Mouse (Mus musculus): ENCODE results near the gene Tcl1b2. TPM values are rescaled to one million over a fixed set of nuclear protein-coding genes. Genes with fewer than 3 reads are reported as not detected.

The Tcl1b2 gene
- not detected in 2 replicates for polyA plus RNA-seq (2012; rRNA removed)

DNA sequence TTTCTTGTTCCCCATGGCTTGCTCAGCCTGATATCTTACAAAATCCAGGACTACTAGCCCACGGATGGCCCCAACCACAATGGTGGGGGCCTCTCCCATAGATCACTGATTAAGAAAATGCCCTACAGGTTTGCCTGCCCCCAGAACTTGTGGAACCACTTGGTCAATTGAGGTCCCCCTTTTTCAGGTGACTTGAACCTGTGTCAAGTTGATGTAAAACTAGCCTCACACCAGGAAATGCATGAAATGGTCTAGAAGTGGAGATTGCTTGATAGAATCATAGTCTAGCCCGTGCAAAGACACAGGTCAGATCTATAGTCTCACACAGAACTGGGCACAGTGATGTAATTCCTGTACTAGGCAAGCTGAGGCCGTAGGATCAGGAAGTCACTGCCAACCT is at the start of gene Tcl1b2:
Gene Tcl1b2, plus strand, starts transcription at position 301 of the 400 bp plus-strand sequence.

DNA sequence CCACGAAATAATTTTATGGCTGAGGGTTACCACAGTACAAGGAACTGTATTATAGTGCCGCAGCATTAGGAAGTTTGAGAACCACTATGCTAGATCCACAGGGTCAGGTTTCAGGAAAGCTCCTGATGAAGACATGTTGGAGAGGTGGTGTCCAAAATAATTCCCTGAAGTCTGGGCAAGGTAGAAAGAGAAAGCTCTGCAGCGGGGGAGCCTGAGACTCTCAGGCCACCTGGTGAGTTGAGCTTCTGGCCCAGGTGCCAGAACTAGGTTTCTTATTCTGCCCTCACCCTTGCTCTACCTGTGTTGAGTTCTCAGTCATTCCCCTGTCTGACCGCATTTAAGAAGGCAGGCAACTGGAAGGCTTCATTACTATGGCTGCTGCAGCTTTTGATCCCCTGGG is 13.6 kb downstream of the Tcl1b2 start, which contains the start of gene Tcl1b1:
Gene Tcl1b1, plus strand, starts transcription at position 301 of the 400 bp plus-strand sequence.

GRCm38 (mm10) chr12:105176044-105176443 is 30.2 kb downstream of the Tcl1b2 start, which contains the start of gene Tcl1b5:
Gene Tcl1b5 (plus strand): TSS chr12:105176344.

GRCm38 (mm10) chr12:105190743-105191142 is 44.9 kb downstream of the Tcl1b2 start, which contains the start of gene Tcl1b3:
Gene Tcl1b3 (plus strand): TSS chr12:105191043.

DNA sequence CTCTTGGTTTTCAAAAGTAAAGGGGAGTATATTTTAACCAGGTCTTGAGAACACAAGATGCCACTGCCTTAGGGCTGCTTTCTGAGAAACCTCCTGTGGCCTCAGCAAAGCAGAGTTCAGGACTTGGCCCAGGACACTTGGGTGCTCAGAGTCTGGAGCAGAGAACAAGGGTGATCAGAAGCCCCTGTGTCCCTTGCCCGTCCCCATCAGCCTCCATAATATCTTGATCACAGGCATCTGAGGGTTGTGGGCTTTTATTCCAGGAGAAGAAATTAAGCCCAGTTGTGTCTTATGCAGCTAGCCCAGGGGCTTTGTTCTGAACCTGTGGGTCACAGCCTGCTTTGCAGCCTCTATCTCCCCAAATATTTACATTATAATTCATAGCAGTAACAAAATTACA is 55.8 kb downstream of the Tcl1b2 start, which contains the start of gene Tcl1b4:
Gene Tcl1b4, plus strand, starts transcription at position 301 of the 400 bp plus-strand sequence.

Other genes with a start within 250 kb of the Tcl1b2 start
- 3.4 and 3.6 TPM in 2 replicates for gene Syne3, start 136.2 kb upstream of the Tcl1b2 start, polyA plus RNA-seq (2012; rRNA removed)
- gene Glrx5, start 113.3 kb upstream of the Tcl1b2 start, polyA plus RNA-seq (2012; rRNA removed): 93.3 and 108 TPM in 2 replicates
- gene Tcl1b1, start 13.7 kb downstream of the Tcl1b2 start, polyA plus RNA-seq (2012; rRNA removed): not detected in 2 replicates
- gene Tcl1b5, start 30.3 kb downstream of the Tcl1b2 start, polyA plus RNA-seq (2012; rRNA removed): not detected in 2 replicates
- gene Tcl1b3, start 45.0 kb downstream of the Tcl1b2 start, polyA plus RNA-seq (2012; rRNA removed): not detected in 2 replicates
- gene Tcl1b4, start 55.9 kb downstream of the Tcl1b2 start, polyA plus RNA-seq (2012; rRNA removed): not detected in 2 replicates
- not detected in 2 replicates for gene Tcl1, start 76.8 kb downstream of the Tcl1b2 start, polyA plus RNA-seq (2012; rRNA removed)
- gene Tunar, start 187.9 kb downstream of the Tcl1b2 start, polyA plus RNA-seq (2012; rRNA removed): not detected in 2 replicates

Data from colon, adult 2 months (tissue).